Mouse (Mus musculus): ENCODE measurements at regions not wholly inside any gene's neighbourhood (a gene's known extent, or its start where the extent isn't known, plus 50 kb on each side); places are given as distances from the start of the nearest gene placed in this dataset.

GRCm38 (mm10) chr14:79821352-79822010 is 50.4 kb upstream of the Pcdh8 start:
- intact Hi-C loops (cut with DNase I) = no loop called here
- peaks cover 2% of the 10 kb centered on the region; the same call in 1 of the 2 replicates for H3K4me1 ChIP-seq (ENCODE audit: control insufficient read depth, insufficient read depth, low read length)
- H3K36me3 ChIP-seq (ENCODE audit: control insufficient read depth, insufficient read depth, low read length) = no peaks in the 10 kb centered on the region
- no peak overlapping the region for H3K27ac ChIP-seq
- H3K79me2 ChIP-seq (replicated peaks; ENCODE audit: control insufficient read depth, insufficient read depth, low read length) = no peaks in the 10 kb centered on the region
- no peak for TF ChIP-seq EP300 (IDR thresholded peaks at IDR 0.05; ENCODE audit: insufficient read depth, low read depth, low read length)
- no peak for TF ChIP-seq CTCF (IDR thresholded peaks at IDR 0.05)
- TF ChIP-seq POLR2A (IDR thresholded peaks at IDR 0.05; ENCODE audit: insufficient read depth, low read depth, low read length) = no peak
- no peaks in the 10 kb centered on the region for H3K27me3 ChIP-seq (ENCODE audit: control insufficient read depth, insufficient read depth, low read length)
- no peak for DNase-seq
- H3K9ac ChIP-seq (ENCODE audit: low read depth, low read length) = no peak overlapping the region
- WGBS = 74% methylated on average over 5 of the region's 5 CpGs
- no peak overlapping the region for H3K4me3 ChIP-seq
